Mouse (Mus musculus) C3H10T1/2 (cell line): ENCODE results near the gene Olfr153. TPM values are rescaled to one million over a fixed set of nuclear protein-coding genes. Genes with fewer than 3 reads are reported as not detected.

ENCODE experiments used
- polyA plus RNA-seq, 2 experiments: library from polyadenylated mRNA; unstranded; fragments of >200 nt; fragmentation: generic; extraction: Trizol; gene quantifications; one replicate each; pipeline ENCODE4 v1.2.1; 2012; ENCODE audit warnings: missing spikeins in 2 of 2

Olfr153 gene
- polyA plus RNA-seq = not detected

GRCm38 (mm10) chr2:87531496-87531895 lies at the start of gene Olfr153:
TSS of gene Olfr153 (plus strand) at chr2:87531796.

GRCm38 (mm10) chr2:87496993-87497392 lies 34.6 kb upstream of the Olfr153 start, which contains the start of gene Pramel7:
TSS of gene Pramel7 (minus strand) at chr2:87497093.

GRCm38 (mm10) chr2:87506265-87506664 lies 25.3 kb upstream of the Olfr153 start, which contains the start of gene Pramel6:
TSS of gene Pramel6 (plus strand) at chr2:87506565.

GRCm38 (mm10) chr2:87545442-87545841 lies 13.8 kb downstream of the Olfr153 start, which contains the start of gene Olfr1128:
TSS of gene Olfr1128 (minus strand) at chr2:87545542.

GRCm38 (mm10) chr2:87573602-87574001 lies 42.0 kb downstream of the Olfr153 start, which contains the start of gene Olfr1129:
TSS of gene Olfr1129 (plus strand) at chr2:87573902.

Other genes with a start within 250 kb of the Olfr153 start
- gene Olfr1118, start 224.2 kb upstream of the Olfr153 start, polyA plus RNA-seq = not detected
- not detected for gene Olfr1120, start 177.0 kb upstream of the Olfr153 start, polyA plus RNA-seq
- gene Olfr1121, start 161.9 kb upstream of the Olfr153 start, polyA plus RNA-seq = not detected
- not detected for gene Olfr1122, start 145.9 kb upstream of the Olfr153 start, polyA plus RNA-seq
- gene Olfr1123, start 115.2 kb upstream of the Olfr153 start, polyA plus RNA-seq = not detected
- not detected for gene Olfr1124, start 101.5 kb upstream of the Olfr153 start, polyA plus RNA-seq
- gene Olfr1126, start 77.8 kb upstream of the Olfr153 start, polyA plus RNA-seq = not detected
- not detected for gene Pramel7, start 34.7 kb upstream of the Olfr153 start, polyA plus RNA-seq
- gene Pramel6, start 25.2 kb upstream of the Olfr153 start, polyA plus RNA-seq = not detected
- gene Olfr1128, start 13.7 kb downstream of the Olfr153 start, polyA plus RNA-seq = not detected
- not detected for gene Olfr1129, start 42.1 kb downstream of the Olfr153 start, polyA plus RNA-seq
- not detected for gene Olfr1130, start 74.4 kb downstream of the Olfr153 start, polyA plus RNA-seq
- gene Olfr1131, start 95.3 kb downstream of the Olfr153 start, polyA plus RNA-seq = not detected
- gene Olfr1132, start 105.7 kb downstream of the Olfr153 start, polyA plus RNA-seq = not detected
- not detected for gene Olfr1133, start 115.6 kb downstream of the Olfr153 start, polyA plus RNA-seq
- gene Olfr1134, start 126.7 kb downstream of the Olfr153 start, polyA plus RNA-seq = not detected
- not detected for gene Olfr1135, start 141.9 kb downstream of the Olfr153 start, polyA plus RNA-seq
- not detected for gene Olfr1136, start 162.2 kb downstream of the Olfr153 start, polyA plus RNA-seq
- gene Olfr1137, start 181.4 kb downstream of the Olfr153 start, polyA plus RNA-seq = not detected
- gene Olfr1138, start 208.2 kb downstream of the Olfr153 start, polyA plus RNA-seq = not detected
- gene Olfr1140, start 212.0 kb downstream of the Olfr153 start, polyA plus RNA-seq = not detected
- not detected for gene Olfr1141, start 222.2 kb downstream of the Olfr153 start, polyA plus RNA-seq
- not detected for gene Olfr152, start 247.7 kb downstream of the Olfr153 start, polyA plus RNA-seq